Mouse (Mus musculus) ES-Bruce4 (cell line): ENCODE data around the gene Klhl25. TPM values are rescaled to one million over a fixed set of nuclear protein-coding genes. Genes with fewer than 3 reads are reported as not detected.

Experiments used
- H3K27ac ChIP-seq: 2 replicates; pipeline ENCODE4 v1.5.1; 2012; ENCODE audit warnings: low read length, inconsistent platforms; ENCODE audit not compliant: insufficient read depth
- H3K27me3 ChIP-seq: 2 replicates; pipeline ENCODE4 v1.6.1; 2012; ENCODE audit warnings: mild to moderate bottlenecking, low read length, inconsistent platforms; ENCODE audit not compliant: control insufficient read depth, poor library complexity, insufficient read depth, severe bottlenecking
- H3K36me3 ChIP-seq: 2 replicates; pipeline ENCODE4 v1.6.1; 2012; ENCODE audit warnings: inconsistent platforms, mild to moderate bottlenecking, low read length, moderate library complexity; ENCODE audit not compliant: control insufficient read depth, poor library complexity, insufficient read depth, severe bottlenecking
- H3K4me1 ChIP-seq: one replicate; pipeline ENCODE4 v1.8.1; 2011; ENCODE audit warnings: low read length; ENCODE audit not compliant: control insufficient read depth, insufficient read depth
- H3K4me3 ChIP-seq: 2 replicates; pipeline ENCODE4 v1.5.1; 2011; ENCODE audit warnings: low read depth, mild to moderate bottlenecking, low read length
- H3K9ac ChIP-seq: 2 replicates; pipeline ENCODE4 v1.6.1; 2012; ENCODE audit warnings: low read depth, mild to moderate bottlenecking, inconsistent platforms; ENCODE audit not compliant: poor library complexity, severe bottlenecking
- H3K9me3 ChIP-seq: replicated peaks from 2 replicates; pipeline ENCODE4 v1.6.1; 2012; ENCODE audit warnings: mild to moderate bottlenecking, low read length, inconsistent platforms; ENCODE audit not compliant: control insufficient read depth, poor library complexity, insufficient read depth, severe bottlenecking
- CTCF ChIP-seq: IDR thresholded peaks from one replicate; pipeline ENCODE4 v1.8.1; 2011; ENCODE audit warnings: low read depth, low read length
- EP300 ChIP-seq: IDR thresholded peaks from 2 replicates; pipeline ENCODE4 v1.6.1; 2011; ENCODE audit warnings: low read depth, low read length; ENCODE audit not compliant: insufficient read depth
- POLR2A ChIP-seq: IDR thresholded peaks from one replicate; pipeline ENCODE4 v1.8.1; 2011; ENCODE audit warnings: low read length; ENCODE audit not compliant: insufficient read depth
- polyA plus RNA-seq: library from polyadenylated mRNA; stranded (reverse); fragments of >200 nt; gene quantifications from 2 replicates; pipeline ENCODE4 v1.2.4, GENCODE M21; 2011; ENCODE audit warnings: low read depth; ENCODE audit not compliant: missing spikeins, insufficient read depth, insufficient read length

The Klhl25 gene
- polyA plus RNA-seq: 9.0 and 10.9 TPM in 2 replicates

- Histone ChIP-seq H3K36me3 (no peaks in the 10 kb centered on the region), H3K27ac (0 out of 2 replicates have a peak within 1 kb of the TSS, but pooled peaks have one; percentile 3)
- TF ChIP-seq EP300: no peak
- TF ChIP-seq CTCF: no peak
- TF ChIP-seq POLR2A: peak; percentile 14
Observed at GRCm38 (mm10) chr7:75848115-75848775, at the start of gene Klhl25. TSS of gene Klhl25 (plus strand) at chr7:75848310.

DNA sequence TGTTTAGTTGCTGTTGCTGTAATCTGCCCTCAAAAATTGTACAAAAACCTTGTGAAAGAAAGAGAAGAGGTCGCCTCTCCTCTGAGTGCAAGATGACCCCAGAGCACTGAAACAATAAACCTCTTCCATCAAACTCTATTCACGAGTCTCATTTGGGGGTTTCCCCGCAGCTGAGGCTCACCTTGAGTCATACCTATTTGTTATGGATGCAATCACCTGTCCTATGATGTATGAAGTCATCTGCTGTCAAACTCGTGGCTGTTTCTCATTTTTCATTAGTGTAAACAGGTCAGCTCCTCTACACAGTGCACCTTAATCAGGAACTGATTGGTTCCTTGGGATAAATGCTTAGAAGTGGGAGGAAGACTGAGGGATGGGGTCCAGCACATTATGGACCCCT, 47.6 kb upstream of the Klhl25 start:
- H3K27me3 ChIP-seq: no peaks in the 10 kb centered on the region
- no peak overlapping the region for H3K4me3 ChIP-seq
- H3K9ac ChIP-seq: no peak overlapping the region
- no peaks in the 10 kb centered on the region for H3K36me3 ChIP-seq
- H3K9me3 ChIP-seq: peaks cover 29% of the 10 kb centered on the region
- peak overlapping the region; percentile 99 for H3K27ac ChIP-seq
- H3K4me1 ChIP-seq: peaks cover 8% of the 10 kb centered on the region
- TF ChIP-seq CTCF (no peak), POLR2A (no peak), EP300 (no peak)

More at GRCm38 (mm10) chr7:75848115-75848775, at the start of gene Klhl25:
- no peaks in the 10 kb centered on the region for H3K27me3 ChIP-seq
- H3K4me3 ChIP-seq: peak within 1 kb of the TSS; percentile 67
- H3K4me1 ChIP-seq: peaks cover 2% of the 10 kb centered on the region
- peak within 1 kb of the TSS; percentile 54 for H3K9ac ChIP-seq
- H3K9me3 ChIP-seq: no peaks in the 10 kb centered on the region

DNA sequence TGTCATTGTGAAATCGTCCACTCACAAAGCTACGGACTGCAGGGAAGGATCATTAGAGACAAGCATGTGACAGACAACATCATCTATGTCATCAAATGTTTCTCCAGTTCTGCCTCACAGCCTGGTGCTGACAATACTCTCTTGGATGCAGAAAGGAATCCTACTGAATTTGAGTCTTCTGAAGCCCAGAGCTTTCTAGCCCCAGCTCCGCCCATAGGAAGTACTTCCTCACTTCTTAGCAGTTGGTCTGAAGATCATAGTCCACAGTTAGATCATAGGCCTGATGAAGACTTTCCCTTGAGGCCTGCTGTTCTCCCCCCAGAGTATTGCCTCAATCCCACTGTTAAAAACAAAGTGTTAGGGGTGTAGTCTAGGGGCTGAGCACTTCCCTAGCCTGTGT, 47.1 kb upstream of the Klhl25 start:
- H3K36me3 ChIP-seq: no peaks in the 10 kb centered on the region
- H3K27me3 ChIP-seq: no peaks in the 10 kb centered on the region
- H3K27ac ChIP-seq: peak overlapping the region; percentile 99
- no peak overlapping the region for H3K9ac ChIP-seq
- H3K4me1 ChIP-seq: peaks cover 8% of the 10 kb centered on the region
- H3K4me3 ChIP-seq: no peak overlapping the region
- peaks cover 29% of the 10 kb centered on the region for H3K9me3 ChIP-seq
- TF ChIP-seq CTCF: no peak
- no peak for TF ChIP-seq EP300
- TF ChIP-seq POLR2A: no peak

- TF ChIP-seq EP300 (peak; percentile 93), CTCF (no peak), POLR2A (no peak)
- Histone ChIP-seq H3K9ac (no peak overlapping the region; the same call in 1 of the 2 replicates), H3K36me3 (no peaks in the 10 kb centered on the region), H3K4me3 (no peak overlapping the region), H3K27me3 (no peaks in the 10 kb centered on the region), H3K4me1 (peaks cover 8% of the 10 kb centered on the region), H3K27ac (peak overlapping the region; percentile 99), H3K9me3 (peaks cover 29% of the 10 kb centered on the region)
Observed at GRCm38 (mm10) chr7:75801621-75802358, 46.3 kb upstream of the Klhl25 start.

GRCm38 (mm10) chr7:75802887-75803286, 45.2 kb upstream of the Klhl25 start:
- Histone ChIP-seq H3K27me3 (no peaks in the 10 kb centered on the region), H3K9me3 (peaks cover 22% of the 10 kb centered on the region), H3K9ac (no peak overlapping the region), H3K36me3 (no peaks in the 10 kb centered on the region), H3K4me1 (peaks cover 8% of the 10 kb centered on the region), H3K4me3 (no peak overlapping the region), H3K27ac (peak overlapping the region; percentile 60)
- TF ChIP-seq CTCF (no peak), POLR2A (no peak), EP300 (0 out of 2 replicates have a peak, but pooled peaks have one; percentile 38)

DNA sequence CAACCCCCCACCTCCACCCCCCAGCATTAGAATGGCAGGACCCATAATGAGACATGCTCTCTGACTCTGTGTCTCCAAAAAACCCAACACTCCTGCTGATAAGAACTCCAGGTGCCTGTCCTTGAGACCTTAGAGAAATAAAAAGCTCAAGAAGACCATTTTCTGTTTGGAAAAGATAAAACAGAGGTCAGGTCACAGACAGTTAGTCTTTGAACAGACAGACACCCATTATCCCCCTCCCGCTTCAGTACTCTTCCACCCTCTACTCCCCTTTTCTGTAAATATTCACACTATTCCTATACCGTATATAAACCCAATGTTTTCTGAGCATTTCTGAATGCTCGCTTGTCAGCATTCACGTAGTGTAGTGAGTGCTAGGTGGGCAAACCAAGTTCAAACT, 41.9 kb upstream of the Klhl25 start:
- Histone ChIP-seq H3K9me3 (peaks cover 3% of the 10 kb centered on the region), H3K27ac (no peak overlapping the region), H3K9ac (no peak overlapping the region), H3K4me1 (peaks cover 3% of the 10 kb centered on the region), H3K27me3 (no peaks in the 10 kb centered on the region), H3K36me3 (no peaks in the 10 kb centered on the region), H3K4me3 (no peak overlapping the region)
- TF ChIP-seq POLR2A (no peak), CTCF (no peak), EP300 (no peak)
